Mouse (Mus musculus): ENCODE data around the gene Pecam1. TPM values are rescaled to one million over a fixed set of nuclear protein-coding genes. Genes with fewer than 3 reads are reported as not detected.

The Pecam1 gene
- polyA plus RNA-seq, 1 experiment from 2014 or later, result 14.8 TPM

GRCm38 (mm10) chr11:106702584-106702983 is 47.8 kb downstream of the Pecam1 start:
- H3K4me3 ChIP-seq (replicated peaks), result no peak overlapping the region
- no peaks in the 10 kb centered on the region for H3K36me3 ChIP-seq (replicated peaks)
- no peaks in the 10 kb centered on the region for H3K9me3 ChIP-seq
- H3K4me2 ChIP-seq, result no peak overlapping the region
- WGBS, result 75% methylated on average over 3 of the region's 3 CpGs
- ATAC-seq (ENCODE audit: low FRiP score), result no peak
- H3K9ac ChIP-seq, result no peak overlapping the region
- H3K27ac ChIP-seq, result no peak overlapping the region
- H3K27me3 ChIP-seq, result no peaks in the 10 kb centered on the region
- no peaks in the 10 kb centered on the region for H3K4me1 ChIP-seq

GRCm38 (mm10) chr11:106701589-106701988 is 48.8 kb downstream of the Pecam1 start:
- H3K9me3 ChIP-seq, result no peaks in the 10 kb centered on the region
- H3K27me3 ChIP-seq, result no peaks in the 10 kb centered on the region
- no peak overlapping the region for H3K9ac ChIP-seq
- no peak overlapping the region for H3K4me3 ChIP-seq (replicated peaks)
- ATAC-seq (ENCODE audit: low FRiP score), result no peak
- no peaks in the 10 kb centered on the region for H3K36me3 ChIP-seq (replicated peaks)
- whole genome bisulfite sequencing, result 70% methylated on average over 9 of the region's 9 CpGs
- no peaks in the 10 kb centered on the region for H3K4me1 ChIP-seq
- no peak overlapping the region for H3K4me2 ChIP-seq
- H3K27ac ChIP-seq, result no peak overlapping the region

- no peak overlapping the region for H3K4me2 ChIP-seq
- no peaks in the 10 kb centered on the region for H3K36me3 ChIP-seq (replicated peaks)
- H3K9ac ChIP-seq, result no peak overlapping the region
- no peak overlapping the region for H3K4me3 ChIP-seq (replicated peaks)
- no peak overlapping the region for H3K27ac ChIP-seq
- H3K27me3 ChIP-seq, result no peaks in the 10 kb centered on the region
- no peaks in the 10 kb centered on the region for H3K4me1 ChIP-seq
- 92% methylated on average over 9 of the region's 9 CpGs for WGBS
- no peak for ATAC-seq (ENCODE audit: low FRiP score)
- no peaks in the 10 kb centered on the region for H3K9me3 ChIP-seq
Observed at GRCm38 (mm10) chr11:106699083-106699482, 51.3 kb downstream of the Pecam1 start.

- H3K9ac ChIP-seq, result no peak overlapping the region
- no peak overlapping the region for H3K4me3 ChIP-seq (replicated peaks)
- H3K27ac ChIP-seq, result no peak overlapping the region
- no peaks in the 10 kb centered on the region for H3K27me3 ChIP-seq
- H3K36me3 ChIP-seq (replicated peaks), result no peaks in the 10 kb centered on the region
- ATAC-seq (ENCODE audit: low FRiP score), result no peak
- H3K4me1 ChIP-seq, result no peaks in the 10 kb centered on the region
- no peak overlapping the region for H3K4me2 ChIP-seq
- no peaks in the 10 kb centered on the region for H3K9me3 ChIP-seq
- WGBS, result 91% methylated on average over 6 of the region's 6 CpGs
Observed at GRCm38 (mm10) chr11:106698289-106698688, 52.1 kb downstream of the Pecam1 start.

- Histone ChIP-seq H3K27ac (no peak overlapping the region), H3K4me2 (no peak overlapping the region), H3K9ac (no peak overlapping the region), H3K4me3 (replicated peaks) (no peak overlapping the region), H3K9me3 (no peaks in the 10 kb centered on the region), H3K36me3 (replicated peaks) (no peaks in the 10 kb centered on the region), H3K4me1 (no peaks in the 10 kb centered on the region), H3K27me3 (no peaks in the 10 kb centered on the region)
- 92% methylated on average over 3 of the region's 3 CpGs for WGBS
- no peak for ATAC-seq (ENCODE audit: low FRiP score)
Observed at GRCm38 (mm10) chr11:106695917-106696316, 54.5 kb downstream of the Pecam1 start.

GRCm38 (mm10) chr11:106692890-106693289 is 57.5 kb downstream of the Pecam1 start:
- WGBS, result 89% methylated on average over 4 of the region's 4 CpGs
- H3K4me3 ChIP-seq (replicated peaks), result no peak overlapping the region
- no peaks in the 10 kb centered on the region for H3K27me3 ChIP-seq
- no peak overlapping the region for H3K9ac ChIP-seq
- no peaks in the 10 kb centered on the region for H3K4me1 ChIP-seq
- no peak overlapping the region for H3K4me2 ChIP-seq
- H3K27ac ChIP-seq, result no peak overlapping the region
- H3K9me3 ChIP-seq, result no peaks in the 10 kb centered on the region
- no peaks in the 10 kb centered on the region for H3K36me3 ChIP-seq (replicated peaks)
- ATAC-seq (ENCODE audit: low FRiP score), result no peak

GRCm38 (mm10) chr11:106688375-106688774 is 62.1 kb downstream of the Pecam1 start:
- Histone ChIP-seq H3K9me3 (no peaks in the 10 kb centered on the region), H3K9ac (no peak overlapping the region)
- 86% methylated on average over 5 of the region's 5 CpGs for WGBS

GRCm38 (mm10) chr11:106687293-106687692 is 63.1 kb downstream of the Pecam1 start:
- Histone ChIP-seq H3K27ac (no peak overlapping the region), H3K9me3 (no peaks in the 10 kb centered on the region), H3K4me3 (replicated peaks) (no peak overlapping the region), H3K9ac (no peak overlapping the region), H3K27me3 (no peaks in the 10 kb centered on the region), H3K36me3 (replicated peaks) (no peaks in the 10 kb centered on the region), H3K4me2 (no peak overlapping the region), H3K4me1 (no peaks in the 10 kb centered on the region)
- 91% methylated on average over 9 of the region's 9 CpGs for WGBS
- ATAC-seq (ENCODE audit: low FRiP score), result no peak

More at GRCm38 (mm10) chr11:106688375-106688774, 62.1 kb downstream of the Pecam1 start:
- ATAC-seq (ENCODE audit: low FRiP score), result no peak
- H3K4me2 ChIP-seq, result no peak overlapping the region
- no peaks in the 10 kb centered on the region for H3K27me3 ChIP-seq
- H3K36me3 ChIP-seq (replicated peaks), result no peaks in the 10 kb centered on the region
- no peak overlapping the region for H3K27ac ChIP-seq
- no peaks in the 10 kb centered on the region for H3K4me1 ChIP-seq
- H3K4me3 ChIP-seq (replicated peaks), result no peak overlapping the region

GRCm38 (mm10) chr11:106684027-106684426 is 66.4 kb downstream of the Pecam1 start:
- Histone ChIP-seq H3K4me3 (replicated peaks) (no peak overlapping the region), H3K4me1 (no peaks in the 10 kb centered on the region), H3K27ac (no peak overlapping the region), H3K36me3 (replicated peaks) (no peaks in the 10 kb centered on the region), H3K9ac (no peak overlapping the region), H3K27me3 (no peaks in the 10 kb centered on the region), H3K4me2 (no peak overlapping the region), H3K9me3 (no peaks in the 10 kb centered on the region)
- WGBS, result 93% methylated on average over 8 of the region's 8 CpGs
- no peak for ATAC-seq (ENCODE audit: low FRiP score)

GRCm38 (mm10) chr11:106683345-106683744 is 67.1 kb downstream of the Pecam1 start:
- ATAC-seq (ENCODE audit: low FRiP score), result no peak
- Histone ChIP-seq H3K4me3 (replicated peaks) (no peak overlapping the region), H3K4me1 (no peaks in the 10 kb centered on the region), H3K36me3 (replicated peaks) (no peaks in the 10 kb centered on the region), H3K27ac (no peak overlapping the region), H3K27me3 (no peaks in the 10 kb centered on the region), H3K9me3 (no peaks in the 10 kb centered on the region), H3K4me2 (no peak overlapping the region), H3K9ac (no peak overlapping the region)
- 84% methylated on average over 3 of the region's 3 CpGs for WGBS

- H3K4me3 ChIP-seq (replicated peaks), result no peak overlapping the region
- ATAC-seq (ENCODE audit: low FRiP score), result no peak
- WGBS, result 96% methylated on average over 5 of the region's 6 CpGs
- no peaks in the 10 kb centered on the region for H3K4me1 ChIP-seq
- no peaks in the 10 kb centered on the region for H3K9me3 ChIP-seq
- no peaks in the 10 kb centered on the region for H3K36me3 ChIP-seq (replicated peaks)
- H3K27me3 ChIP-seq, result no peaks in the 10 kb centered on the region
- no peak overlapping the region for H3K4me2 ChIP-seq
- H3K27ac ChIP-seq, result no peak overlapping the region
- no peak overlapping the region for H3K9ac ChIP-seq
Observed at GRCm38 (mm10) chr11:106681138-106681537, 69.3 kb downstream of the Pecam1 start.

GRCm38 (mm10) chr11:106679874-106680273 is 70.6 kb downstream of the Pecam1 start:
- 58% methylated on average over 6 of the region's 6 CpGs for WGBS
- H3K4me2 ChIP-seq, result no peak overlapping the region
- H3K9ac ChIP-seq, result no peak overlapping the region
- H3K27ac ChIP-seq, result 0 out of 2 replicates have a peak overlapping the region, but pooled peaks have one; percentile 5
- H3K4me1 ChIP-seq, result peaks cover 7% of the 10 kb centered on the region
- no peak overlapping the region for H3K4me3 ChIP-seq (replicated peaks)
- H3K27me3 ChIP-seq, result no peaks in the 10 kb centered on the region
- no peaks in the 10 kb centered on the region for H3K9me3 ChIP-seq
- ATAC-seq (ENCODE audit: low FRiP score), result no peak
- no peaks in the 10 kb centered on the region for H3K36me3 ChIP-seq (replicated peaks)

GRCm38 (mm10) chr11:106677910-106678591 is 72.4 kb downstream of the Pecam1 start:
- no peaks in the 10 kb centered on the region for H3K27me3 ChIP-seq
- H3K4me3 ChIP-seq (replicated peaks), result no peak overlapping the region
- H3K9me3 ChIP-seq, result no peaks in the 10 kb centered on the region
- H3K36me3 ChIP-seq (replicated peaks), result no peaks in the 10 kb centered on the region
- peaks cover 20% of the 10 kb centered on the region for H3K4me1 ChIP-seq
- no peak for ATAC-seq (ENCODE audit: low FRiP score)
- no peak overlapping the region for H3K4me2 ChIP-seq
- 86% methylated on average over 10 of the region's 10 CpGs for WGBS
- H3K27ac ChIP-seq, result 0 out of 2 replicates have a peak overlapping the region, but pooled peaks have one; percentile 5
- H3K9ac ChIP-seq, result no peak overlapping the region
